Mouse (Mus musculus) cerebellum, adult (tissue): Measurements from ENCODE around the gene Pip4p1.
A peak's percentile ranks its signal among the peaks of the same experiment; 100 is the strongest.
"Not testable (repeated sequence)": the region's sequence is repeated elsewhere in the genome, so short reads cannot be mapped to it uniquely, and the experiment has no call there.

ENCODE experiments used
- ATAC-seq: cut with Nextera tagmentation; 2 replicates; pipeline ENCODE4 v1.9.2; 2017; ENCODE audit warnings: mild to moderate bottlenecking, moderate library complexity, mixed read lengths; ENCODE audit not compliant: insufficient number of reproducible peaks, low FRiP score, low TSS enrichment

The Pip4p1 gene

GRCm38 (mm10) chr14:50930754-50931492, at the start of gene Pip4p1, which contains the start of gene Pnp:
Gene Pip4p1, minus strand, starts transcription at chr14:50930856.
Gene Pnp, plus strand, starts transcription at chr14:50931082.
- ATAC-seq: peak; percentile 95

GRCm38 (mm10) chr14:50979631-50980030, 49.0 kb upstream of the Pip4p1 start:
- ATAC-seq: no peak

DNA sequence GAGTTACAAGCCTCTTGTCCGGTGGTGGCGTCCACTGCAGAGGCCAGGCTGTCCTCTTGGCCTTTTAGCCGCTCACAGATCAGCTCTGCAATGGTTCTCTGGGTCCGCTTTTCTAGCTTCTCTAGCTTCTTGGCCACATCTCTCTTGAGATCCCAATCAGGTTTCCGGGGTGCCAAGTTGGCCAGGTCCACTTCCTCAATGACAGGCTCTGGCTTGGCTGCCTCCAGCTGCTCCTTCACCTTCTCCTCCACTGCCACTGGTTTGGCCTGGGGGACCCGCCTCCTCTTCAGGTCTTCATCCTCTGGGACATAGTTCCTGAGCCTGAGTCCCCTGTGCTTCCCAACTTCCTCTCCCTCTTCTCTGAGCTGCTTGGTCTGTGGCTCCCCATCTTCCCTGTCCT, 47.8 kb upstream of the Pip4p1 start:
- ATAC-seq: not testable (repeated sequence)

- ATAC-seq: no peak
Measured at GRCm38 (mm10) chr14:50976674-50977073, 46.0 kb upstream of the Pip4p1 start.

DNA sequence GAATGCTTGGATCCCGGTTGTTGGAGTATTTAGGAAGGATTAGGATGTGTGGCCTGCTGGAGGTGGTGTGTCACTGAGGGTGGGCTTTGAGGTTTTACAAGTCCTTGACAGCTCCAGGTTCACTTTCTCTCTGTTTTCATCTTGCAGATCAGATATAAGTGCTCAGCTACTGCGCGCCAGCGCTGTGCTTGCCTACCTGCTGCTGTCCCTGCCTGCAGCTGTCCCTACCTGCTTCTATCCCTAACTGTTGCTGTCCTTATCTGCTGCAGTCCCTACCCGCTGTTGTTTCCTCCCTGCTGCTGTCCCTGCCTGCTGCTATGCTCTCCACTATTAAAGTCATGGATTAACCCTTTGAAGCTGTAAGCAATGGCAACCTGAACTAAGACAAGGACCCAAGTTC, 44.3 kb upstream of the Pip4p1 start:
- no peak for ATAC-seq

- no peak for ATAC-seq
Measured at GRCm38 (mm10) chr14:50973700-50974099, 43.0 kb upstream of the Pip4p1 start.

- not testable (repeated sequence) for ATAC-seq
Measured at GRCm38 (mm10) chr14:50973054-50973453, 42.4 kb upstream of the Pip4p1 start.

- ATAC-seq: no peak
Measured at GRCm38 (mm10) chr14:50970822-50971221, 40.2 kb upstream of the Pip4p1 start.

GRCm38 (mm10) chr14:50969558-50970544, 39.2 kb upstream of the Pip4p1 start:
- peak; percentile 68 for ATAC-seq

DNA sequence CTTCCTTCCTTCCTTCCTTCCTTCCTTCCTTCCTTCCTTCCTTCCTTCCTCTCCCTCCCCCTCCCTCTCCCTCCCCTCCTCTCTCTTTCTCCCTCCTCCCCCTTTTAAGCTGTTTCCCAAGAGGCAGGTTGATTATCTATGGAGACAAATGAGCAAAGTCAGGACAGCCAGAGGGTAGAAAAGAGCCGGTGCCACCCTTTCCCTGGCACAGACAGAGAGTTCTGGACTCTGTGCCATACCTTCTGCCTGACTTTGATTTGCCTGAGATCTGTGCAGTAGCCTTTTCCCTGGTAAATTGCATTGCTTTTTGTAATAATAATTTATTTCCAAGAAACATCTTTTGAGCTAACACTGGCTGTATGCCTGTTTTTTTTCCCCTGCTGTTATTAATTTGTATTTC, 38.4 kb upstream of the Pip4p1 start:
- no peak for ATAC-seq

DNA sequence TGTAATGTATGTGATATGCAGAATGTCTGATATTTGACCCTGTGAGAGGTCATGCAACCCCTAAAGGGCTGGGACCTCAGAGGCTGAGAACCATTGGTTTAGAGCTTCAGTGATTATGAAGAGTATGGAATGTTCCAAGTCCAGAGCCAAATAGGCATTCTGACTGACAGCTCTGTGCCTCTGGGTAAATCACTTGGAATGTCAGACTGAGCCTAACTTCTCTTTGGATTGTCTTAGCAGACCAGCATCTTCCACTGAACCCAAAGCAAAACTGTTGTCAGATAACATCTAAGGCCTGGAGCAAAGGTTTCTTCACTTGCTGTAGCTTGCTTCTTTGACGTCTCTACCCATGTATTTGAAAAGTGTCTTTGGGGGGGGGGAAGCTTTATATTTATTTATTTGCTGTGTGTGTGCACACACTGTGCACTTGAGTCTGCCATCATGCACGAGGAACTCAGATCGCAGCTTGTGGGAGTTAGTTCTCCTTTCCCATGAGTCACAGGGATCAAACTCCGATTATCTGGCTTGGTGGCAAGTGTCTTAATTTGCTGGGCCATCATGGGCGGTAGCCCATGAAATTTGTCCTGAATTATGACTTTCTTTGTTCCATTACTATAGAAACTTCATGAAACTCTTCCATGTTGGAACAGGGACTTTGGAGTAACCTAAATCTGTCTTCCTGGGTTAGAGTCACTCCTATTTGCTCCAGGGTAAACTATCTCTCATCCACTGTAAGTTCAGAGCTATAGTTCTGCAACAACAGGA, 37.7 kb upstream of the Pip4p1 start:
- no peak for ATAC-seq

GRCm38 (mm10) chr14:50958289-50958995, 27.8 kb upstream of the Pip4p1 start:
- not testable (repeated sequence) for ATAC-seq

DNA sequence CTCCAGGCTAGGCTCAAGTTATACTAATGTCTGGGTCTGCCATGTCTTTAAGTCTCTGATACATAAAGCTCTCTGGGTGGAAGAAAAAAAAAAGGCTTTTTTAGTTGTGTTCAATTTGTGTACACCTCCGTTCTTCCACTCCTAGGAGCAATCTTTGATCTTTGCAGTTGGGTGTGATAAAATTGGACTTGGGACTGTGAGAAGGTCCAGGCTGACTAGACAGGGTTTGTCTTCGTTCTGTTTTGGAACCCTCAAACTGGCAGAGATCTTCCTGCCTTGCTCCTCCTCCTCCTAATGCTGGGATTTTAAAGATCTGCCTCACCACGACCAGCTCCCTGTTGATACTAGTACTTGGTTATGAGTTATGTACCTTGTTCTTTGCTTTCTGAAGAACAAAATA, 26.5 kb upstream of the Pip4p1 start:
- ATAC-seq: not testable (repeated sequence)

DNA sequence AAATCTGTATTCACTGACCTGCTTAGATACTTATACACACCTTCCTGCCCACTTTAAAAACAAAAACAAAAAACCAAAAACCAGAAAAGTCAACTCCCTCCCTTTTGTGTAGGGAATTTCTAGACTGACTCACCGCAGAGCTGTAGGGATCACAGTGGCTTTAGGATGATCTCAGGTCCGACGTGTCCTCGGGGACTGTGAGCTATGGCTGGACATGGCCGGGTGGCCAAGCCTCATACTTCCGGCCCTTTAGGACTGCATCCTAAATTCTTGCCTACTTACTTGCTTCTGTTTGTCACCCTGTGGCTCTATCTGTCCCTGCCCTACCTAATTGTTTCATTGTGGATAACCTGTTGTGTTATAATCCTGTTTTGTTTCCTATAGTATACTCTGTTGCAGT, 26.1 kb upstream of the Pip4p1 start:
- not testable (repeated sequence) for ATAC-seq

DNA sequence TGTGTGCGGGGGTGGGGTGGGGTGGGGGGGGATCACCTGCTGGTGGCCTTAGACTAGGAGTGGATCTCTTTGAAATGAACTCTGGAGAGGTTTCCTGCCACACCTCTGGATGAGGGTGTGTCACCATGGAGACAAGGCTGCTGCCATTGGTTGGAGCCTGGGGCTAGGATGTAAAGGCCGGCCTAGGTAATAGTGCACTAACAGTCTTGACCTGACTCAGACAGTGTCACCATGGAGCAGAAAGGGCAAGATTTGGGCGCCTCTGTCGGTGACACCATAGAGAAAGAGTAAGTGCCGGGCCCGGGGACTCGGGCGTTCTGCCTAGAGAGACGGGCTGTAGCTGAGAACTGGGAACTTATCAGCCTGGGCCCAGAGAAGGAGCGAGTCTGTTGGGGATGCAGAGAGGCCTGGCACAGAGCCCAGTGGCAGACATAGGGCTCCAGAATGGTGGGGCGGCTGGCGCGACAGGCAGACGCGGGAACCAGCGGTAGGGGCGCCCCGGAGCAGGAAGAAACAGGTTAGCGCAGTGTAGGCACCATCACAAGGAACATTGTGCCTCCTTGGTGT, 25.4 kb upstream of the Pip4p1 start, which contains the start of gene Pnp2:
Gene Pnp2, plus strand, starts transcription at position 51 of the 567 bp plus-strand sequence.
- peak; percentile 88 for ATAC-seq

GRCm38 (mm10) chr14:50955487-50955886, 24.8 kb upstream of the Pip4p1 start:
- ATAC-seq: no peak

DNA sequence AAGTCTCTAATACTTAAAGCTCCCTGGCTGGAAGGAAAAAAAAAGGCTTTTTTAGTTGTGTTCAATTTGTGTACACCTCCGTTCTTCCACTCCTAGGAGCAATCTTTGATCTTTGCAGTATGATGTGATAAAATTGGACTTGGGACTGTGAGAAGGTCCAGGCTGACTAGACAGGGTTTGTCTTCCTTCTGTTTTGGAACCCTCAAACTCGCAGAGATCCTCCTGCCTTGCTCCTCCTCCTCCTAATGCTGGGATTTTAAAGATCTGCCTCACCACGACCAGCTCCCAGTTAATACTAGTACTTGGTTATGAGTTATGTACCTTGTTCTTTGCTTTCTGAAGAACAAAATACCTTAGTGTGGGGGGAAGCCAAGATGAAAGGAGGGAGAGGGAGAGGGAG, 14.9 kb upstream of the Pip4p1 start:
- not testable (repeated sequence) for ATAC-seq

- ATAC-seq: not testable (repeated sequence)
Measured at GRCm38 (mm10) chr14:50945081-50945480, 14.4 kb upstream of the Pip4p1 start.

DNA sequence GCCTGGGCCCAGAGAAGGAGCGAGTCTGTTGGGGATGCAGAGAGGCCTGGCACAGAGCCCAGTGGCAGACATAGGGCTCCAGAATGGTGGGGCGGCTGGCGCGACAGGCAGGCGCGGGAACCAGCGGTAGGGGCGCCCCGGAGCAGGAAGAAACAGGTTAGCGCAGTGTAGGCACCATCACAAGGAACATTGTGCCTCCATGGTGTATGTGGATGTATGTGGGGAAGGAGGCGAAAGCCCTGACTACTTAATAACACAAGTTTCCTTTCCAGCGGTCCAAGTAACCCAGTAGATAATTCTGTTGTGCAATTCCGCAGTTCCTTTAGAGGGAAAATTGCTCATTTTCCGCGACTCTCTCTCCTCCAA, 14.0 kb upstream of the Pip4p1 start:
- peak; percentile 90 for ATAC-seq
